Mouse (Mus musculus): Measurements from ENCODE around the gene Oas3. TPM values are rescaled to one million over a fixed set of nuclear protein-coding genes. Genes with fewer than 3 reads are reported as not detected.
"Not testable (repeated sequence)": the region's sequence is repeated elsewhere in the genome, so short reads cannot be mapped to it uniquely, and the experiment has no call there.

Gene Oas3
- polyA plus RNA-seq (2016; fragmentation: Nextera tagmentation; extraction: Ambion mirVana) = 0.23 and 0.47 TPM in 2 replicates

DNA sequence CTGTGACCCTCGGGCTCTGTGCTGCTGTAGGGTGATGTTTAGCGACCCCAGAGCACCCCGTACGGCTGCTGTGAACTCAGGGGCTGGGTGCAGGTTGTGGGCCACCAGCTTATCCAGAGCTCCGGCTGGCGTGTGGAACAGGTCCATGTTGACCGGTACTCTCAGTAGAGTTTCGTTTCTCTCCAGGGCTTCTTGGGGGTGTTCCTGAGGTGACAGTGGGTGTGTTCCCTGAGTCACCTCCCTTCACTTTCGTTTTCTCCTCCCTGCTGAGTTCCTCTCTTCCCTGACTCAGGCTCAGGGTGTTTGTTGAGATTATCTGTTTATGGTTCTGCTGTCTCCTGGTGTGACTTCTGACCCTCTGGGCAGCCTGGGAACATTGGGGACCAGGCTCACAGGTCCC is at the start of gene Oas3:
Gene Oas3 (minus strand): TSS at position 184 of the 400 bp plus-strand sequence.
- no peaks in the 10 kb centered on the region for H3K36me3 ChIP-seq
- no peak within 1 kb of the TSS for H3K4me3 ChIP-seq
- no peaks in the 10 kb centered on the region for H3K4me1 ChIP-seq
- no peak within 1 kb of the TSS for H3K27ac ChIP-seq
- H3K4me2 ChIP-seq (replicated peaks) = no peak within 1 kb of the TSS
- no peak for ATAC-seq (ENCODE audit: low FRiP score, low read depth)
- H3K9me3 ChIP-seq = no peaks in the 10 kb centered on the region
- WGBS = 80% methylated on average over 9 of the region's 9 CpGs
- H3K9ac ChIP-seq = no peak within 1 kb of the TSS
- H3K27me3 ChIP-seq (replicated peaks) = no peaks in the 10 kb centered on the region

DNA sequence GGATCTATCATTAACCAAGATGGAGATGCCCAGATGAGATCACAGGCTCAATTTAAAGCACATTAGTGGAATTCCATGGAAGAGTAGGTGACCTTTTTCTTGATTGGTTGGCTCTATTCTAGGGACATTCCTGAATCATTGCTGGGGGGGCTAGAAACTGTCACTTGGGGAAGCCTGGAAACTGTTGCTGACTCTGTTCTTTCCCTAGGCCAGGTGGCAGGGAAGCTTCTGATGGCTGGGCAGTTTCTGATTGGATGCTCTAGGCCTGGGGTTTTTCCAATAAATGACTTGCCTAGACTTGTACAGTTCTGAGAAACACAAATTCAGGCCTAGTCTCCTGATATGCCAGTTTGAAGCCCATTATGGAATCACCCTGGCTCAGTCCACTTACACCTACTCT is 41.5 kb upstream of the Oas3 start:
- no peak for ATAC-seq (ENCODE audit: low FRiP score, low read depth)
- Histone ChIP-seq H3K9me3 (peaks cover 16% of the 10 kb centered on the region), H3K27ac (no peak overlapping the region), H3K36me3 (no peaks in the 10 kb centered on the region), H3K9ac (no peak overlapping the region), H3K4me1 (no peaks in the 10 kb centered on the region), H3K27me3 (replicated peaks) (no peaks in the 10 kb centered on the region), H3K4me2 (replicated peaks) (no peak overlapping the region), H3K4me3 (no peak overlapping the region)

DNA sequence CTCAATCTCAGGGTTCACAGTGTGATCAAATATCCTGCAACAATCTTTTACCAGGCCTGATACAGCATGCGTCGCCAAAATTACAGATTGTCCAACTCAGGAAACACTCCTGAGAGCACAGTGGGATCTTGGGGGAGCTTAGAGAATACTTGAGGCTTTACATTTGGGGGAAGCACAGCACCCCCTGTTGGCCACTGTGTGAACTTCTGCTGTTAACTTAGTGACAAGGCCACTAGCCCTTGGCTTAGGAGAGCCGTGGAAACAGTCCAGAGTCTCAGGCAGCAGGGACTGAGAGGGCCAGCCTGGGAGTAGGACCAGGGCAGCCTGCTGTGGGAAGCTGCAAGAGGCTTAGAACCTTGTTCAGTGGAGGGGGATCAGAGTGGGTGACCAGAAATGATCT is 38.5 kb upstream of the Oas3 start:
- H3K36me3 ChIP-seq = no peaks in the 10 kb centered on the region
- no peak overlapping the region for H3K9ac ChIP-seq
- no peak overlapping the region for H3K4me2 ChIP-seq (replicated peaks)
- H3K9me3 ChIP-seq = peaks cover 15% of the 10 kb centered on the region
- H3K4me1 ChIP-seq = no peaks in the 10 kb centered on the region; the same call in 1 of the 2 replicates
- ATAC-seq (ENCODE audit: low FRiP score, low read depth) = no peak
- WGBS = 61% methylated on average over 3 of the region's 3 CpGs
- H3K4me3 ChIP-seq = no peak overlapping the region
- no peak overlapping the region for H3K27ac ChIP-seq
- H3K27me3 ChIP-seq (replicated peaks) = no peaks in the 10 kb centered on the region

DNA sequence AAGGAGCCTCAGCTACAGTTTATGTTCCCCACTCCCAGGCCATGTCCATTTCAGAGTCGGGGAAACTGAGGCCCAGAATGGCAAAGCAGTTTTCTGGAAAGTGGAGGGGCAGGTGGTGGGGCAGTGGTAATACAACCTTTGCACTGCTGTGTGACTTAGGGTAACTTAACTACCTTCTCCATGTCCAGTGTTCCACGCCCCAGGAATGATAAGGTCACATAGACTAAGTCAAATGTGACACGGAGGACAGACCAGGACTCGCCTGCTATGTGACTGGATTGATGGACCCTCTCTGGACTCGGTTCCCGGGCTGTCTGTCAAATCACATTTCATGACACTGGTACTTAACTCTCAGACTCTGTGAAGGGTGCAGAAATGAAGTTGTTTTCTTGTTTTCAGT is 35.6 kb upstream of the Oas3 start:
- ATAC-seq (ENCODE audit: low FRiP score, low read depth) = no peak
- no peaks in the 10 kb centered on the region; the same call in 1 of the 2 replicates for H3K4me1 ChIP-seq
- H3K36me3 ChIP-seq = no peaks in the 10 kb centered on the region
- peak overlapping the region; percentile 57 for H3K4me2 ChIP-seq (replicated peaks)
- no peaks in the 10 kb centered on the region for H3K27me3 ChIP-seq (replicated peaks)
- H3K9me3 ChIP-seq = no peaks in the 10 kb centered on the region
- no peak overlapping the region; the same call in 1 of the 2 replicates for H3K4me3 ChIP-seq
- 83% methylated on average over 6 of the region's 6 CpGs for WGBS
- H3K27ac ChIP-seq = no peak overlapping the region
- no peak overlapping the region for H3K9ac ChIP-seq

DNA sequence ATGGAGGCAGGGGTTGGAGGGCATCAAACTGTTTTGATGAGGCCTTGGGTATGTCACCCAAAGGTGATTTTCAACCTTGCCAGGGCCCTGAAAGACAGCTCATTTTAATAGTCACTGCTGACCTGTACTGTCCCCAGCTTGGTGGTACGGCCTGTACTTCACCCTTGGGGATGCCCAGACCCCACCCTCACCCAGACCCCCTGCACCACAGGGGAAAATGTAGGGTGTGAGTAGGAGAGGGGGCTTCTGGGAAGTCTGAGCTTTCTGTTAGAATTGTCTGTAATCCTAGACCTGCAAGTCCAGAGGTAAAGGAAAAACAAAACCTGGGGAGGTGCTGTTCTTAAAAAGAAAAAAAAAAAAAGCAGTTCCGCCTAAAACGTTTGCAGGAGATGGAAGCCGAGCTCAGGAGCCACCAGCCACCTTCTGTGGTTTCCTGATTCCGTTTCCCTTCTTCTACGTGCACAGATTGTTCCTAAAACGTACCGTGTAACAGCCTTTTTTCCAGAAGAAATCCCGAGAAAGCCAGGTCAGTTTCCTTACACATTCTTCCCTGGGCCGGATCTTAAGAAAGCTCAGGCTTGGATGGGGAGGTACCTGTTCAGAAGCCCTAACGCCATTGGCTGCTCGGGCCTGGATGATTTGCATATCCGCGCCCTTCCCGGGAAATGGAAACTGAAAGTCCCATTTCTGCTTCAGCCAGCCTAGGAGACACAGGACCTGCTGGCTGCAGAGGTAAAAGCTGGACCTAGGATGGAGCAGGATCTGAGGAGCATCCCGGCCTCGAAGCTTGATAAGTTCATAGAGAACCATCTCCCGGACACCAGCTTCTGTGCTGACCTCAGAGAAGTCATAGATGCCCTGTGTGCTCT is 34.7 kb upstream of the Oas3 start, which contains the start of gene Oas1c:
Gene Oas1c (minus strand): TSS at position 564 of the 869 bp plus-strand sequence.
- Histone ChIP-seq H3K9me3 (no peaks in the 10 kb centered on the region), H3K4me3 (peak within 1 kb of the TSS; percentile 11; the same call in 1 of the 2 replicates), H3K27ac (no peak within 1 kb of the TSS), H3K4me1 (no peaks in the 10 kb centered on the region; the same call in 1 of the 2 replicates), H3K36me3 (no peaks in the 10 kb centered on the region), H3K27me3 (replicated peaks) (no peaks in the 10 kb centered on the region), H3K9ac (0 out of 2 replicates have a peak within 1 kb of the TSS, but pooled peaks have one; percentile 44), H3K4me2 (replicated peaks) (peak within 1 kb of the TSS; percentile 57)
- WGBS = 8% methylated on average over 18 of the region's 18 CpGs
- 0 out of 2 replicates have a peak, but pooled peaks have one; percentile 44 for ATAC-seq (ENCODE audit: low FRiP score, low read depth)

DNA sequence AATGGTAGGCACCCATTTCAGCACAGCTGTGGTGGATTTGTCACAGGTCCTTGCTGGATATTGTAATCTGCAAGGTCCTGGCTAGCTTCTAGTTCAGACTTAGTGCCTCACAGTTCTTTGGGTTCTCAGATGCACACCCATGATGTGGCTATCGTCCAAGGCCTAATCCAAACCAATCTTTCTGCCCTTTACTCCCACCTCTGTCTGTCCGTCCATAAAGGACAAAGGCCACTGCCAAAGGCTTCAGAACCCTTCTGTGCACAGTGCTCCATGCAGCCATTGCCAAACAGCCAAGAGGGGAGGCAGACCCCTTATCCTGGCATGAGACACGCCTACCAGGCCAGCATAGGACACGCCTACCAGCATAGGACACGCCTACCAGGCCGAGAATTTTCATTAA is 31.7 kb upstream of the Oas3 start:
- Histone ChIP-seq H3K27me3 (replicated peaks) (no peaks in the 10 kb centered on the region), H3K9me3 (peaks cover 3% of the 10 kb centered on the region; the same call in 1 of the 2 replicates), H3K9ac (no peak overlapping the region), H3K4me2 (replicated peaks) (no peak overlapping the region), H3K36me3 (no peaks in the 10 kb centered on the region), H3K4me3 (no peak overlapping the region), H3K27ac (no peak overlapping the region), H3K4me1 (no peaks in the 10 kb centered on the region; the same call in 1 of the 2 replicates)
- WGBS = 38% methylated on average over 6 of the region's 6 CpGs
- ATAC-seq (ENCODE audit: low FRiP score, low read depth) = no peak

DNA sequence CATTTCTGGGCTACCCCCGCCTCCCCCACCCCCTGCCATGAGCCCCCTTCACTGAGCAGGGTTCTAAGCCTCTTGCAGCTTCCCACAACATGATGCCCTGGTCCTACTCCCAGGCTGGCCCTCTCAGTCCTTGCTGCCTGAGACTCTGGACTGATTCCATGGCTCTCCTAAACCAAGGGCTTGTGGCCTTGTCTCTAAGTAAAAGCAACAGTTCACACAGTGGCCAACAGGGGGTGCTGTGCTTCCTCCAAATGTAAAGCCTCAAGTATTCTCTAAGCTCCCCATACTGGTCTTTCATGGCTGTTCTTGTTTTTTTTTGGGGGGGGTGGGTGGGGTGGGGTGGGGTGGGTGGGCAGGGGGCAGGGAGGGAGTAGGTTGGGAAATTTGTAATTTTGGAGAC is 29.0 kb upstream of the Oas3 start:
- no peak for ATAC-seq (ENCODE audit: low FRiP score, low read depth)
- H3K36me3 ChIP-seq = no peaks in the 10 kb centered on the region
- H3K9me3 ChIP-seq = peaks cover 5% of the 10 kb centered on the region; the same call in 1 of the 2 replicates
- H3K27me3 ChIP-seq (replicated peaks) = no peaks in the 10 kb centered on the region
- H3K27ac ChIP-seq = no peak overlapping the region
- 100% methylated on average over 1 of the region's 1 CpGs for WGBS
- H3K9ac ChIP-seq = no peak overlapping the region
- no peak overlapping the region for H3K4me3 ChIP-seq
- H3K4me1 ChIP-seq = no peaks in the 10 kb centered on the region
- no peak overlapping the region for H3K4me2 ChIP-seq (replicated peaks)

DNA sequence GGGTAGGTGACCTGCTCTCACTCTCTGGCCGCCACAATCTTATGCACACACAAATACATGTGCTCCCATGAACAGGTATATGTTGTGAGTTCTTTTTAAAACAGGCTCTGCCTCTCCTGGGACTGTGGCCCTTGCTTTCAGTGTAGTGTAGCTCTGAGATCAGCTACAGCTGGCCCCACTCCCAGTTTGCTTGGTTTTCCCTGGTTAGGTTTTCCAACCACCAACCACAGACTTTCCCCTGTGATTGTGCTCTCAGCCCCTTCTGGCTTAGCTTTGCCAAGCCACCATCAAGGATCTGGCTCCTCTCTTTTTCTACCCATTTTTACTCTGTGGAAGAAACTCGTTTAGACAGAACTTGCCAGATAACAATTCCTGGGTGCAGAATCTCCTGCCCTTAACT is 26.1 kb upstream of the Oas3 start:
- Histone ChIP-seq H3K9ac (no peak overlapping the region), H3K27ac (no peak overlapping the region), H3K9me3 (peaks cover 5% of the 10 kb centered on the region; the same call in 1 of the 2 replicates), H3K4me3 (no peak overlapping the region), H3K36me3 (no peaks in the 10 kb centered on the region), H3K4me1 (no peaks in the 10 kb centered on the region), H3K4me2 (replicated peaks) (no peak overlapping the region), H3K27me3 (replicated peaks) (no peaks in the 10 kb centered on the region)
- WGBS = 74% methylated on average over 2 of the region's 2 CpGs
- no peak for ATAC-seq (ENCODE audit: low FRiP score, low read depth)

DNA sequence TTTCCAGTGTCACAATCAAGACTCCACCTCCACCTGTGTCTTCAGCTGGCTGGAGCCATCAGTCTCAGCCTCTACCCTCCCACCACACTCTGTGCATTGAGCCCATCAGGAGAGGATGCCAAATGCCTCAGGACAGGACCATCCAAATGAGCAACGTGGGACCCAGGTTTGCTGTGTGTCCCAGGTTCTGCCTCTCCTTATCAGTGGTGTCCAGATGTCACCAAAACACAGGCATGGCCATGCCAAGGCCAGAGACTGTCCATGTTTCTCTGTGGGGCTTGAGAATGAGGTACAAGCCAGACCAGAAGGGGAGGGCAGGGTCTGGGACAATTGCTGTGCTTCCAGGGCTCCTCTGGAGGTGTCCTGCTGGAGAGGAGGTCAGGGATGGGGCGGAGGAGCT is 21.5 kb upstream of the Oas3 start:
- not testable (repeated sequence) for H3K36me3 ChIP-seq; H3K27me3 ChIP-seq (replicated peaks); H3K4me2 ChIP-seq (replicated peaks); H3K9ac ChIP-seq; H3K27ac ChIP-seq; H3K4me1 ChIP-seq; ATAC-seq (ENCODE audit: low FRiP score, low read depth); H3K9me3 ChIP-seq; H3K4me3 ChIP-seq
- WGBS = 77% methylated on average over 2 of the region's 2 CpGs

DNA sequence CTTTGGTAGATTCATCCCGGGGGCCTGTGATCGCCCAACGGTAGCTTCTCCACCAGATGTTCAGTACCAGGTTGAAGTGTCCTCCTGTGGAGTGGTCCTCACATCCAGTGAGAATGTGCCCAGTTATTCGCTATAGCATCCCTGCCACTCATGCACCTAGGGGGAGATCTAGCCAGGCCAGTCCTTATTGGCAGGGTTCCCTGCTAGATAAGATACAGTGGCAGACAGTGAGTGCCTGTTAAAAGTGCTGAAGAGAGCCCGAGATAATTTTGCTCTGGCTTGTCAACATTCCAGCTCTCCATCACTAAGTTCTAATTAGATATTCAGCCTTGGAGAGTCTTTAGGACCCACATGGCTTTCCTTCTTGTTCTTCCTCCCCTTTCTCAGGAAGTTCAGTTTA is 20.7 kb upstream of the Oas3 start:
- not testable (repeated sequence) for H3K36me3 ChIP-seq; H3K9ac ChIP-seq; H3K27ac ChIP-seq; H3K4me2 ChIP-seq (replicated peaks); H3K27me3 ChIP-seq (replicated peaks); H3K4me3 ChIP-seq; H3K4me1 ChIP-seq; H3K9me3 ChIP-seq; ATAC-seq (ENCODE audit: low FRiP score, low read depth)
- 81% methylated on average over 5 of the region's 5 CpGs for WGBS

DNA sequence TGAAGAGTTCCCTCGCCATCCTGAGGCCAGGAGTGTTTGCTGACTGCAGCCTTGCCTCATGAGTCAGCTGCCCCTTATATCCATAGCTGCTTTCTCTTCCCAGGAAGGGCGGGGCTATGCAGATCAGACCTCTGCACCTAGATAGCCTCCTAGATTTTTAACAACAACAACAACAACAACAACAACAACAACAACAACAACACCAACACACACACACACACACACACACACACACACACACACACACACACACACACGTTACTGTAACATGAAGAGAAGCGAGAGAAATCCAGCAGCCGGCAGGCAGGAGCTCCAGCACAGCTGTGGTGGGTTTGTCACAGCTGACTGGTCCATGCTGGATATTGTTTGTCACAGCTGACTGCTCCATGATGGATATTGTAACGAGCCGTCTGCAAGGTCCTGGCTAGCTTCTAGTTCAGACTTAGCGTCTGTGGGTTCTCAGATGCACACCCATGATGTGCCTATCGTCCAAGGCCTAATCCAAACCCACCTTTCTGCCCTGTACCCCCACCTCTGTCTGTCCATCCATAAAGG is 18.1 kb upstream of the Oas3 start, which contains the start of gene Oas1e:
Gene Oas1e (minus strand): TSS at position 51 of the 555 bp plus-strand sequence.
- not testable (repeated sequence) for H3K9ac ChIP-seq; H3K27ac ChIP-seq; H3K4me1 ChIP-seq; H3K36me3 ChIP-seq; H3K9me3 ChIP-seq; H3K4me2 ChIP-seq (replicated peaks); ATAC-seq (ENCODE audit: low FRiP score, low read depth); H3K4me3 ChIP-seq; H3K27me3 ChIP-seq (replicated peaks)
- 67% methylated on average over 9 of the region's 9 CpGs for WGBS

DNA sequence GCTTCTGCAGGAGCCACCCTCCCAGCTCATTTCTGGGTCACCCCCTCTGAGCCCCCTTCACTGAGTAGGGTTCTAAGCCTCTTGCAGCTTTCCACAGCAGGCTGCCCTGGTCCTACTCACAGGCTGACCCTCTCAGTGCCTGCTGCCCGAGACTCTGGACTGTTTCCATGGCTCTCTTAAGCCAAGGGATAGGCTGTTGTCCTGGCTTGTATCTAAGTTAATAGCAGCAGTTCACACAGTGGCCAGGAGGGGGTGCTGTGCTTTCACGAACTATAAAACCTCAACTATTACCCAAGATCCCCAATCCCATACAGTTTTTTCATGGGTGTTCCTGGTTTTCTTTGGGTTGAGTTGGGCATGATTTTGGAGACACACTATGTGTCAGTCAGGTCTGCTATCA is 15.6 kb upstream of the Oas3 start:
- Histone ChIP-seq H3K9me3 (no peaks in the 10 kb centered on the region), H3K4me1 (no peaks in the 10 kb centered on the region), H3K9ac (no peak overlapping the region), H3K4me3 (no peak overlapping the region), H3K4me2 (replicated peaks) (no peak overlapping the region), H3K27me3 (replicated peaks) (no peaks in the 10 kb centered on the region), H3K36me3 (no peaks in the 10 kb centered on the region), H3K27ac (no peak overlapping the region)
- 30% methylated on average over 2 of the region's 2 CpGs for WGBS
- ATAC-seq (ENCODE audit: low FRiP score, low read depth) = no peak

Data from neural tube, embryonic 12.5 days (tissue).